Mouse (Mus musculus) Muller cell, postnatal 12 days (primary cell): Measurements from ENCODE around the gene Ndufb10.
A peak's percentile ranks its signal among the peaks of the same experiment; 100 is the strongest.
"Not testable (repeated sequence)": the region's sequence is repeated elsewhere in the genome, so short reads cannot be mapped to it uniquely, and the experiment has no call there.

ENCODE experiments used
- DNase-seq: peaks from one replicate; pipeline ENCODE4 v3.0.0-alpha.2; 2015; ENCODE audit errors: inconsistent ontology term

Ndufb10 gene

DNA sequence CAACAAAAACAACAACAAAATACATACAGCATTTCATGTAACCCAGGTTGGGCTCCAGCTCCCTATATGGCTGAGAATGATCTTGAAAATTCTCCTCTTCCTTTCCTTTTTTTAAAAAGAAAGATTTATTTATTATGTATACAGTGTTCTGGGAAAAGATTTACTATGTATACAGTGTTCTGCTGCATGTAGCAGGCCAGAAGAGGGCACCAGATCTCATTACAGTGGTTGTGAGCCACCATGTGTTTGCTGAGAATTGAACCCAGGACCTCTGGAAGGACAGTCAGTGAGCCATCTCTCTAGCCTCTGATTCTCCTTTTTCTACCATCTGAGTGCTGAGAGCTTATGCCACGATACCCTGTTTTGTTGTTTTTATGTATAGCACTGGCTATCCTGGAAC is 10.2 kb upstream of the Ndufb10 start:
- no peak for DNase-seq

DNA sequence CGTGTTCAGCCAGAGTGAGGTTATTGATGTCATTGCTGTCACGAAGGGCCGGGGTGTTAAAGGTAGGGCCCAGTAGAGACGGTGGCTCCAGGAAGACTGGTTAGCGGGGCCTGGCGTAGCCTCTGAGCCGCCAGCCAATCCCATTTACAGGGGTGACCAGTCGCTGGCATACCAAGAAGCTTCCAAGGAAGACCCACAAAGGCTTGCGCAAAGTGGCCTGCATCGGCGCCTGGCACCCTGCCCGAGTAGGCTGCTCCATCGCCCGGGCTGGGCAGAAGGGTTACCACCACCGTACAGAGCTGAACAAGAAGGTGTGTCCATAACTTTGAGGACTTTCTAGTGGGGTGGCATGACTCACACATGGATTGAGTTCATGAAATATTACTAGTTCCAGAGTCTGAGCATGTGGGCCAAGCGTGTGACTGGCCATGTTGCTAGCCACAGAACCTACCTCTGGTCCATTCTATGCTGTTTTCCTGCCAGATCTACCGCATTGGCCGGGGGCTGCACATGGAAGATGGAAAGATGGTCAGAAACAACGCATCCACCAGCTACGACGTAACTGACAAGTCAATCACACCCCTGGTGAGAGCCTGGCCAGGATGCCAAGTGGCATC is 9.3 kb upstream of the Ndufb10 start:
- DNase-seq = no peak

DNA sequence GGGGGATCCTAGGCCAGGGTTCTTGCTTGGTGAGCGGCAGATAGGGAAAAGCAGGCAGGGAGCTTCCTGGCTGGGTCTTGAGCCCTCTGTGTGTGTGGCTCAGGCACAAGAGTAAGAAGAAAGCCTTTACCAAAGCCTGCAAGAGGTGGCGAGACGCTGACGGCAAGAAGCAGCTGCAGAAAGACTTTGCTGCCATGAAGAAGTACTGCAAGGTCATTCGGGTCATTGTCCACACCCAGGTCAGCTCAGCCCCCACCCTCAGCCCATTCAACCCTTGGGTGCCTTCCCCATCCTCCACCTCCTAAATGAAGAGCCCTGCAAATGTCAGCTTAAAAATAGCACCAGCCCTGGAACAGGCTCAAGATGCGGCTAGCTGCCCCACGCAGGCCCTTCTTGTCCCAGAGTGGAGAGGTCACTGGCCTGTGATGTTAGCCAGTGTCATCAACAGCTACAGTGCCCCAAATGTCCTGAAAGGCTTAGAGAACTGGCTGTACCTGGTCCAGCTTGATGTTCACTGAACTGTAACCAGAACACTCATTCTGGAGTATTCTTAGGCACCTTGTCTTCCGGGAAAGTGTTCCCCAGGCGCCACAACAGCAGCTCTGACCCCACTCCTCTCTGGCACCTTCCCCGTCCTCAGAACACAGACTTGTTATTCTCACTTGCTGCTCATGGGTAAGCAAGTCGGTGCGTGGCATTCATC is 8.1 kb upstream of the Ndufb10 start:
- DNase-seq = no peak

DNA sequence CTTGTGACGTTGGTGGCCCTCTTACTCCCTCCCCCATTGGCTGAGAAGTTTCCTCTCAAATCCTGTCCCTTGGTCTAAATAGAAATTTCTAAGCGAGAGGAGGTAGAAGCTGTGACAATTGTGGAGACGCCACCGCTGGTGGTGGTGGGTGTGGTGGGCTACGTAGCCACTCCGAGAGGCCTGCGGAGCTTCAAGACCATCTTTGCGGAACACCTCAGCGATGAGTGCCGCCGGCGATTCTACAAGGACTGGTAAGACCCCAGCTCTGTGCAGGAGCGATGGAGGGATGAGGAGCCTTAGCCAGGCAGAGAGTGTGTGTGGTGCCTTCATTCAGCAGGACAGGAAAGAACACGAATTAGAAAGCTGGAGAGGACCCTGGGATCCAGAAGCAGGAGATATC is 6.5 kb upstream of the Ndufb10 start:
- no peak for DNase-seq

DNA sequence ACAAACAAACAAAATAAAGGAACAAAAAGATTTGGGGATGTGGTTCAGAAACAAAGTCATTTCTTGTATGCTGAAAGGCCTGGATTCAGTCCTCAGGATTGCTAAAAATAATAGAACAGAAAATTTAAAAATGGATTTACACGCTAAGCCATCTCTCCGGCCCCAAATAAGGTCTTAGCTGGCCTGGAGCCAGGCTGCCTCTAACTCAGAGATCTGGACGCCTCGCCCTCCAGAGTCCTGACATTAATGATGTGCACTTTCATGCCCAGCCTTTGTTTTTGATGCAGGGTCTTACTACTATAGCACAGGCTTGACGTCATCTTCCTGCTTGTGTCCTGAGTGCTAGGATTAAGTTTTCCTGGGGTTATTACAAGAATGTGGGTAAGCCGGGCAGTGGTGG is 4.8 kb upstream of the Ndufb10 start:
- DNase-seq = no peak

DNA sequence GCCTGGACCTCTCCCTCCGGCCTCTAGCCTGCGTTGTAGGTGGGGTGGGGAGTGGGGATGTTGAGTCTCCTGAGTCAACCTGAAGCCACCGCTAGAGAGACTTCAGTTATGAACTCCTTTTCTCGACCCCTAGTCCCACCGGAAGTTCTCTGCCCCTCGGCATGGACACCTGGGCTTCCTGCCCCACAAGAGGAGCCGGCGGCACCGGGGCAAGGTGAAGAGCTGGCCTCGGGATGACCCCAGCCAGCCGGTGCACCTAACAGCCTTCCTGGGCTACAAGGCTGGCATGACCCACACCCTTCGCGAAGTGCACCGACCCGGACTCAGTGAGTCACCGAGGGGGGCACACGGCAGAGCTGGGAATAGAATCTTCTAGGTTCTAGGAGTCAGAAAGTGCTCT is 3.9 kb upstream of the Ndufb10 start:
- DNase-seq = no peak

DNA sequence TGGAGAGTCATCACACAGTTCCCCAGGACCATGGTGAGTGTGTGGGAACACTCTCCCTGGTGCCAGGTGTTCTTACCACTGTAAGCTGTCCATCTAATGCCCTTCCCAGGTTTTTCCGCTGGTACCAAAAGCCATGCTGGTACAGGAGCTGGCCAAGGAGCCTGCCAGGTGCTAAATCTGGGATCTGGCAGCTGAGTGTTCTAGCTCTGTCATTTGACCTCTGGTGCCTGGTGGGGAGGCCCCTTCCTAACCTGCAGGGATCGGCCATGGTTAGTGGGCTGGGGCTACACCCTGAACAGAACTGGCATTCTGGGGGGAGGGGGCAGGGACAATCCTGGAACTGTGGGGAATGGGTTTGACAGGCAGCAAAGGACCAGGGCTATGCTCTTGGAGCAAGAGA is 3.3 kb upstream of the Ndufb10 start, which contains the start of gene Rpl3l:
Gene Rpl3l, plus strand, starts transcription at position 203 of the 400 bp plus-strand sequence.
- DNase-seq = no peak

DNA sequence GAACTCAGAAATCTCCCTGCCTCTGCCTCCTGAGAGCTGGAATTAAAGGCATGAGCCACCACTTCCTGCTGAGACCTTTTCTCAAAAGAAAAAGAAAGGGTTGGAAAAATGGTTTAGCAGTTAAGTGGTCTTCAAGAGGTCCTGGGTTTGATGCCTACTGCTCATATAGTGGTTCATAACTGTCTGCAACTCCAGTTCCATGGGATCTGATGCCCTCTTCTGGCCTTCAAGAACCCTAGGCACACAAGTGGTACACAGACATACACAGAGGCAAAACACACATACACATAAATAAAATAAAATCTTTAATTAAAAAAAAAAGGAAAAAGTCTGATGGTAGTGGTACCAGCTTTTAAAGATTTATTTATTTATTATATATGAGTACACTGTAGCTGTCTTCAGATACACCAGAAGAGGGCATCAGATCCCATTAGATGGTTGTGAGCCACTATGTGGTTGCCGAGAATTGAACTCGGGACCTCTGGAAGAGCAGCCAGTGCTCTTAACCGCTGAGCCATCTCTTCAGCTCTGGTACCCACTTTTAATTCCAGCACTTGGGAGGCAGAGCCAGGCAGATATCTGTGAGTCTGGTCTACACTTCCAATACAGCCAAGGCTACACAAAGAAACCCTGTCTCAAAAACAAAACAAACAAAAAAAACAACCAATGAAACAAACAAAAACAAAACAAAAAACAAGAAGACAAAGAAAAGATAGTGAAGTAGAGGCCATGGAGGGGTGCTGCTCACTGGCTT is 1.5 kb upstream of the Ndufb10 start:
- DNase-seq = no peak

DNA sequence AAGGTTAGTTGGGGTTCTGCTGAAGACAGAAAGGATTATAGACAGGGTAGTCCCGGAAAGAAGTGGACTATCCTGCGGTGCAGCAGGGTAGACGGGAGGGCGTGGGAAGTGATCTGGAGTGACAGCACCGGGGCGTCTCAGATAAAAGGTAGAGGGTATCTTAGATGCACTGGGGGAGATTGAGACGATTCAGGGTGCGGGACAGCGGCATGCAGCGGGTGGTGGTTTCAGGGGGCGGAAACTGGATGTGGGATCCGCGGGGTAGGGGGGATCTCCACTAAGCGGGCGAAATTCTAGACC is 447 bp downstream of the Ndufb10 start:
- no peak for DNase-seq

DNA sequence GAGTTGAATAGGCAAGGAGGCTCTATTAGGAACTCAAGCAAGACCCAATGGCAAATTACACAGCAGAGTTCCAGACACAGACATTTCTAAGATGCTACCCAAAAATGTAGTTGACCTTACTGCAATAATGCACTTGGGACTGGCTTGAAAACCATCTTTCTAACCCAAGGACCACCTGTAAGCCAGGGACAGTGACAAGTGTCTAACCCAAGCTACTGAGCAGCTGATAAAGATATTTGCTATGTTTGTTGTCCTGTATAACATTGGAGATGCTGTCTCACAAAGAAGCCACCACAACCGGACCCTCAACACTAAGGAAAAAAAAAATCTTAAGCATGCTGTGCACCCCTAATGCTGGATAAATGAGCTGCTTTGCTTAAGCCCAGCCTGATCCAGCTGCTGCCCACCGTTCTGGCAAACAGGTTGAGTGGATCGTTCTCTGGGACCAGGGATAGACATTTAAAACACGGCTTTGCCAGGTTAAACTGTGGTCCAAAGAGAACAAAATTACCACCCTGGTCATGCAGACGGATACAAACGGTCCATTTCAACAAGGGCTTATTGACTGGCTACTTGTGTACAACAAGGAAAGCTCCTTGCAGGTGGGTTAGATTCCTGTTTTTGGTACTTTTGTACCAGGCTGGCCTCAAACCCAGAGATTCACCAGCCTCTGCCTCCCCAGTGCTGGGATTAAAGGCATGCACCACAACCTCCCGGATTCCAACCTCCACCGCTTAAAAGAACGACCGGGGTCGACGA is 977 bp downstream of the Ndufb10 start:
- DNase-seq = peak; percentile 26

DNA sequence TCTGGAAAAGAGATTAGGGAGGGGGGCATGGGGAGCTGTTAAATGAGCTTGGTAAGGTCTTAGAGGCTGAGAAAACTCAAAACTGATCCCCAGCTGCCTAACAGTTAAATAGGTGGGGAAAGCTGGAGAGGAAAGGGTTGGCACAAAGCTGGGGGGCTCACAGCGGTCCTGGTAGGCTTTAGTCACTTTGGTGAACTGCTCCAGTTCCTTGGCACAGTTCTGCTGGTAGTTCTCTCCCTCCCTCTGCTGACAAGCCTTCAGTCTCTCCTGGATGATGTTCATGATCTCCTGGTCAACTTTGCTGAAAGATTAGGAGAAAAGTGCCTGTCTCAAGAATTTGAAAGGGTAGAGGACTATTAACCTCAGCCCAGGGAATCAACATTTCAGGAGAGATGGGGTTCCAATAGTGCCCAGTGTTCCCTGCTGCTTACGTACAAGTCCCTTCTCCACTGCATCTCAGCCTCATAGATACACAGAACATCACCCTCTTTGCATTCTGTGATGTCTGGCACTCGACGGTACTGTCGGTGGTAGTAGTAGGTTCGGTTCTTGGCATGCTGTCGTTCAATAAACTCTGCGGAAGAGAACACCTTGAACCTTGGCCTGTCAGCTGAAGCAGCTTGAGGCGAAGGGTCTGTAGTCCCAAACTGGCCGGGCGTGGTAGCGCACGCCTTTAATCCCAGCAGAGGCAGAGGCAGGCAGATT is 1.9 kb downstream of the Ndufb10 start:
- DNase-seq = no peak

DNA sequence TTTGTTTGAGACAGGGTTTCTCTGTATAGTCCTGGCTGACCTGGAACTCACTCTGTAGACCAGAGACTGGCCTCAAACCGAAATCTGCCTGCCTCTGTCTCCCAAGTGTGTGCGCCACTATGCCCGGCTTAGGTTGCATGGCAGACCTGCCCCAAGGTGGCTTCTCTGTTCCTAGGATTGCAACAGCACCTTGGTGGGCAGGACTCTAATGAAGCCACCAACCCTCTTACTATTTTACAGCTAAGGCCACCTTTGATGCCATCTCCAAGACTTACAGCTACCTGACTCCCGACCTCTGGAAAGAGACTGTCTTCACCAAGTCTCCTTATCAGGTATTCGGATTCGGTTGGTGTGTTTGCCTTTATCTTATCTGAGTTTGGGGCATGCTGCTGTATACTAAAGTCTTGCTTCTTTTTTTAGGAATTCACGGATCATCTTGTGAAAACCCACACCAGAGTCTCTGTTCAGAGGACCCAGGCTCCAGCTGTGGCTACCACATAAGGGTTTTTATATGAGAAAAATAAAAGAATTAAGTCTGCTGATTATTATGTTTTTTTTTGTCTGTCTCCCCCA is 2.8 kb downstream of the Ndufb10 start:
- DNase-seq = not testable (repeated sequence)

DNA sequence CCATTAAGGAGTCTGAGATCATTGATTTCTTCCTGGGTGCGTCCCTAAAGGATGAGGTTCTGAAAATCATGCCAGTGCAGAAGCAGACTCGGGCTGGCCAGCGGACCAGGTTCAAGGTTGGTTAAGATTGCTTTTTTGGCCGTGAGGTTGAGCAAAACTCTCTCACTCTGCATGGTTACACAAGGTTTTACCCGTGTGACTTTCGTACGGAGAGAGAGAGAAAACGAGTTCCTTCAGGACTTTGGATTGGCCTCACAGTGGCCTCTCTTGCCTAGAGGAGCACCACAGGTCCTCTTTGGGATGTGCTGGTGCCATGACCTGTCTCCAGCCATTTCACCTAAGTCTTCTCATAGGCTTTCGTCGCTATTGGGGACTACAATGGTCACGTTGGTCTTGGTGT is 3.7 kb downstream of the Ndufb10 start:
- DNase-seq = not testable (repeated sequence)

DNA sequence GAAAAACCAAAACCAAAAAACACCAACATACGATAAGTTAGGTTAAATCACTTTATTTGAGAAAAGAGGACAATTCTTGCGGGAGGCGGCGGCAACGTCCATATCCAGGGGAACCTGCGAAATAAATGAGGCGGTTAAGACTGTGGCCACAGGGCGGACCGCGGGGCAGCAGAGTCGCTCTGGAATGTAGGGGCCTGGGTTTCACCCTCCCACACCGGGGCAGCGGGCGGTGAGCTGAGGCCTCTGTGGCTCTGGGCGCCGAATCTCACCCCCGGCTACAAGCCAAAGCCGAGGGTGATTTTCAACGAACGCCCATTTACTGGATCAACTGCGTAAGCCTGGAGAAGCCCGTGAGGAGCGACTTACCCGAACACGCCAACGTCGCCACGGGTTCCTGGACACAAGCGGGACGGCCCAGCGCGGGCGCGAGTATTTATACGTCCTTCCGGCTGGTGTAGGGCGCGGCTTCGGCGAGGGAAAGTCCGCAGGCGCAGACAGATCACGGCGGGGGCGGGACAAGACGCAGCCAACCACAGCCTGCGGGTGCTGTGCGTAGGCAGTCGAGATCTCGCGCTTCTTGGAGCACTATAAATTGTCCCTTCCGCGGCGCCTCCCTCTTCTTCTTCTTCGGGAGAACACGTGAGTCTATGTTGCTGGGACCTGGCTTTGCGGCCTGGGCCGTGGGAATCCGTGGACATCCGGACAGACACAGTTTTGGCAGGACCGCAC is 4.6 kb downstream of the Ndufb10 start:
- peak; percentile 98 for DNase-seq

DNA sequence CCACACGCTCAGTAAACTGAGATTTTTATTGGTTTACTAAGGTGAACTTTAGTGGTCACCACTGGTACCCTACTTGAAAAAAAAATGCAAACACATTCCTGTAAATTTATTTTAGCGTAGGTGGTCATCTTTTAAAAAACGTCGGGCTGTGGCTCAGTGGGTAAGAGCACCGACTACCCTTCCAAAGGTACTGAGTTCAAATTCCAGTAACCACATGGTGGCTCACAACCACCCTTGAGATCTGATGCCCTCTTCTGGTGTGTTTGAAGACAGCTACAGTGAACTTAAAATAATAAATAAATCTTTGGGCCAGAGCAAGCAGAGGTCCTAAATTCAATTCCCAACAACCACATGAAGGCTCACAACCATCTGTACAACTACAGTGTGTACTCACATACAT is 5.3 kb downstream of the Ndufb10 start:
- not testable (repeated sequence) for DNase-seq

DNA sequence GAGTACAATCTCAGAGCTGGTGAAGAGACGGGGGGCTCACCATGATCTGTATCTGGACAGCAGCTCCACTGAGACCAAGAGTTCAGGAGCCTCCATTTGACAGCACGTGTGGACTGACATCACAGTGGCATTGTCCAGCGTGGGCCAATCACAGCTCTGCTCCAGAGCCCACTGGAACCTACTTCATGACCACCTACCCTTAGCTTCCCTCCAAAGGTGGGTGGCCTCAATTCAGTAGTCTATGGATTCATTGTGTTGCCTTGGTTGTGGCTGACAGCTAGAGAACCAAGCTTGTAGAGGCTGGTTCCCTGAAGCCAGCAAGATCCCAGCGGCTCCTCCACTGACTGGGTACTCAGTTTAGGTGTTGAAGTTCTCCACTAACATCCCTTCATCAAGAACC is 6.3 kb downstream of the Ndufb10 start, which contains the start of the genes Rnf151 and Rps2:
Gene Rnf151, minus strand, starts transcription at position 121 of the 400 bp plus-strand sequence.
Gene Rps2, plus strand, starts transcription at position 174 of the 400 bp plus-strand sequence.
- no peak for DNase-seq

DNA sequence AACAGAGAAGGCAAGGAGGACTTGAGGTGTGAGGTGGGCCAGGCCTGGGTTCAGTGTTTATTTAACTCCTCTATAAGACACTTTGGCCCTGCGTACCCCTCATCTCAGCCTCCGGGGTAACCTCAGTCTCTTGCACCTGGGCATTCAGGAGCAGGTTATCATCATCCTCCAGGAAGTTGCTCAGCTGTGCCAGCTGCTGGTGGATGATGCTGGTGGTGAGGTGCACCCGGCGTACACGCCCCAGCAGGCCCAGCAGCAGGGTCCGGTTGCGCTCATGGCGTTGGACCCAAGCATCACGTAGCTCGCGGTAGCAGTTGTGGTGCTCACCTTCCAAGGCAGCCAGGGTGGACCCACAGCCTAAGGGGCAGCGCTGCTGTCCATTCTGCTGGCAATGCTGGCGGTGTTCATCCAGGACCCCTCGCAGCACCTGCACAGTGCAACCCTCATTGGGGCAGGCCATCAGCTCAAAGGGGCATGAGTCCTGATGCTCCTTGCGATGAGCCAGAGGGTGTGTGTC is 8.1 kb downstream of the Ndufb10 start:
- no peak for DNase-seq

DNA sequence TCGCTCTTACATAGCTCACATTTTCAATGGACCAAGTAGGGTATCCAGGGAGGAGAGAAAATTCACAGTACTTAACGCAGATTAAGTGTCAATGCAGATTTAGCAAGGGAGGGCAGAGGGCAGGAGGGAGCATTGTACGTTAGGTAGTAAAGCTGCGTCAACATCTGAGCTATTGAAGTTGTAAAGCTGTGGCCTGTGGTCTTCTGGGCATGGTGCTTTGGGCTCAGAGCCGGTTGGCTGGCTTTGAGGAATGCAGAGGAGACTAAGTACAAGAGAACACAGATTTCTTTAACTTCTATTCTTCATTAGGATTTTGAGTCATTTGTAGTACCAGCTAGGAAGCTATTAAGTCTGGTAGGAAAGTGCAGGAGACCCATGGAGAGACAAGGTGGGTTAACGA is 8.7 kb downstream of the Ndufb10 start:
- peak; percentile 42 for DNase-seq

DNA sequence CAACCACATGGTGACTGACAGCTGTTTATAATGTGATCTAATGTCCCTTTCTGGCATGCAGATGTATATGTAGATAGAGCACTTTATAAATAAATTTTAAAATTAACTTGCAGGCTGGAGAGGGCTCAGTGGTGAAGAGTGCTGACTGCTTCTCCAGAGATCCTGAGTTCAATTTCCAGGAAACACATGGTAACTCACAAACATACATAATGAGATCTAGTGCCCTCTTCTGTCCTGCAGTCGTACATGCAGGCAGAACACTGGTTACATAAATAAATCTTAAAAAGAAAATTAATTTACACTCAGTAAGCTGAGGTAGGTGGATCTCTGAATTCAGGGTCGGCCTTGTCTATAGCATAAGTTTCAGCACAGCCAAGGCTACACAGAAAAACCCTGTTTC is 15.6 kb downstream of the Ndufb10 start:
- DNase-seq = no peak

DNA sequence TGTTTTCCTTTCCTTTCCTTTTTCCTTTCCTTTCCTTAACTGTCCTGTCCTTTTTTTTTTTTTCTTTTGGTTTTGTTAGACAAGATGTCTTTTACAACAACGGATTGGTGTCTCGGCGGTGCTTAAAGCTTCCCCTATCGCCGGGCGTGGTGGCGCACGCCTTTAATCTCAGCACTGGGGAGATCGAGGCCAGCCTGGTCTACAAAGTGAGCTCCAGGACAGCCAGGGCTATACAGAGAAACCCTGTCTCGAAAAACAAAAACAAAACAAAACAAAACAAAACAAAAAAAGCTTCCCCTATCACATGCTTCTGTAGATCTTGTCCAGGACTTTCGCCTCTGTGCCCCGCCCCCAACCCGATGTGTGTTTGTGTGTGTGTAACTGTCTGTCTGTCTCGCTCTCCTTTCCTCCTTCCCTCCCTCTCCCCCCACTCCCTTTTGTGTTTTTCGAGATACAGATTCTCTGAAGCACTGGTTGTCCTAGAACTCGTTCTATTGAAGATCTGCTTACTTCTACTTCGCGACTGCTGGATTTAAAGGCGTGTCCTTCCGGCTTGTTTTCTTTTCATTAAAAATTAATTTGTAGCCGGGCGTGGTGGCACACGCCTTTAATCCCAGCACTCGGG is 16.4 kb downstream of the Ndufb10 start:
- peak; percentile 59 for DNase-seq
